Mouse (Mus musculus) stomach, embryonic 16.5 days (tissue): ENCODE results near the gene Fgf15. TPM values are rescaled to one million over a fixed set of nuclear protein-coding genes. Genes with fewer than 3 reads are reported as not detected.

Experiments used
- ATAC-seq: fragments of 200-750 bp; cut with Nextera tagmentation; 2 replicates; pipeline ENCODE4 v1.8.0; 2017; ENCODE audit warnings: moderate number of reproducible peaks, moderate TSS enrichment; ENCODE audit not compliant: insufficient read depth, low FRiP score
- H3K27ac ChIP-seq: fragments of 300-500 bp; sonication (generic); 2 replicates; pipeline ENCODE4 v1.5.1; 2014; ENCODE audit warnings: low read length
- H3K27me3 ChIP-seq: fragments of 300-500 bp; sonication (generic); 2 replicates; pipeline ENCODE4 v1.6.1; 2014; ENCODE audit warnings: low read length, control low read depth, mixed read lengths; ENCODE audit not compliant: control insufficient read depth, insufficient read depth
- H3K36me3 ChIP-seq: fragments of 300-500 bp; sonication (generic); 2 replicates; pipeline ENCODE4 v1.6.1; 2014; ENCODE audit warnings: low read length; ENCODE audit not compliant: control insufficient read depth, insufficient read depth
- H3K4me1 ChIP-seq: fragments of 300-500 bp; sonication (generic); 2 replicates; pipeline ENCODE4 v1.6.1; 2014; ENCODE audit warnings: low read length, control low read depth, mixed read lengths; ENCODE audit not compliant: control insufficient read depth, insufficient read depth
- H3K4me2 ChIP-seq: fragments of 300-500 bp; sonication (generic); 2 replicates; pipeline ENCODE4 v1.6.1; 2014; ENCODE audit warnings: low read depth, low read length, mixed read lengths
- H3K4me3 ChIP-seq: fragments of 300-500 bp; sonication (generic); replicated peaks from 2 replicates; pipeline ENCODE4 v1.5.1; 2014; ENCODE audit warnings: mild to moderate bottlenecking, low read length
- H3K9ac ChIP-seq: fragments of 300-500 bp; sonication (generic); 2 replicates; pipeline ENCODE4 v1.6.1; 2014; ENCODE audit warnings: low read length
- H3K9me3 ChIP-seq: fragments of 300-500 bp; sonication (generic); replicated peaks from 2 replicates; pipeline ENCODE4 v1.6.1; 2016; ENCODE audit warnings: low read length, control low read depth; ENCODE audit not compliant: control insufficient read depth
- WGBS: fragments of 180-500 bp; shearing (Covaris S2); extraction: QIAGEN DNeasy Blood & Tissue Kit; methylation state at CpG from one replicate; pipeline ENCODE4 v1.1.7; 2014; 5-methylcytosine and 5-hydroxymethylcytosine counted together
- polyA plus RNA-seq: library from polyadenylated mRNA; unstranded; fragments of >200 nt; fragmentation: Nextera tagmentation; extraction: Ambion mirVana; gene quantifications from 2 replicates; pipeline ENCODE4 v1.2.1, GENCODE M21; 2015

Gene Fgf15
- polyA plus RNA-seq, 1 experiment from 2014 or later = not detected

- Histone ChIP-seq H3K27ac (peak within 1 kb of the TSS; percentile 81), H3K9me3 (no peaks in the 10 kb centered on the region), H3K4me2 (peak within 1 kb of the TSS; percentile 98), H3K27me3 (no peaks in the 10 kb centered on the region), H3K36me3 (no peaks in the 10 kb centered on the region), H3K9ac (peak within 1 kb of the TSS; percentile 71), H3K4me3 (peak within 1 kb of the TSS; percentile 57), H3K4me1 (peaks cover 24% of the 10 kb centered on the region)
- under 1% methylated on average over 40 of the region's 45 CpGs for WGBS
- peak; percentile 70 for ATAC-seq
These were observed 43.1 kb downstream of the Fgf15 start, which contains the start of gene Ccnd1 for GRCm38 (mm10) chr7:144939344-144940002. TSS of gene Ccnd1 (minus strand) at chr7:144939925.

GRCm38 (mm10) chr7:144940003-144940571 is 43.8 kb downstream of the Fgf15 start:
- Histone ChIP-seq H3K27ac (peak overlapping the region; percentile 81), H3K4me3 (peak overlapping the region; percentile 57), H3K36me3 (no peaks in the 10 kb centered on the region), H3K9me3 (no peaks in the 10 kb centered on the region), H3K9ac (peak overlapping the region; percentile 71), H3K4me1 (peaks cover 24% of the 10 kb centered on the region), H3K4me2 (peak overlapping the region; percentile 98), H3K27me3 (no peaks in the 10 kb centered on the region)
- ATAC-seq = no peak
- WGBS = 2% methylated on average over 22 of the region's 22 CpGs

GRCm38 (mm10) chr7:144940585-144940984 is 44.3 kb downstream of the Fgf15 start:
- WGBS = 3% methylated on average over 11 of the region's 11 CpGs
- Histone ChIP-seq H3K27me3 (no peaks in the 10 kb centered on the region), H3K27ac (peak overlapping the region; percentile 81), H3K4me1 (peaks cover 24% of the 10 kb centered on the region), H3K4me2 (peak overlapping the region; percentile 98), H3K9me3 (no peaks in the 10 kb centered on the region), H3K9ac (peak overlapping the region; percentile 71; the same call in 1 of the 2 replicates), H3K4me3 (peak overlapping the region; percentile 57), H3K36me3 (no peaks in the 10 kb centered on the region)
- no peak for ATAC-seq

- Histone ChIP-seq H3K4me1 (peaks cover 24% of the 10 kb centered on the region), H3K27me3 (no peaks in the 10 kb centered on the region), H3K9ac (peak overlapping the region; percentile 79), H3K27ac (peak overlapping the region; percentile 88), H3K9me3 (no peaks in the 10 kb centered on the region), H3K4me3 (peak overlapping the region; percentile 62), H3K4me2 (peak overlapping the region; percentile 98), H3K36me3 (no peaks in the 10 kb centered on the region)
- under 1% methylated on average over 39 of the region's 39 CpGs for WGBS
- peak; percentile 79 for ATAC-seq
These were observed 45.0 kb downstream of the Fgf15 start for GRCm38 (mm10) chr7:144941242-144941831.

GRCm38 (mm10) chr7:144942071-144942743 is 45.9 kb downstream of the Fgf15 start:
- H3K9ac ChIP-seq = peak overlapping the region; percentile 65
- no peak for ATAC-seq
- H3K4me1 ChIP-seq = peaks cover 24% of the 10 kb centered on the region

GRCm38 (mm10) chr7:144942744-144943135 is 46.4 kb downstream of the Fgf15 start:
- H3K4me2 ChIP-seq = peak overlapping the region; percentile 98
- WGBS = 1% methylated on average over 20 of the region's 20 CpGs
- H3K27me3 ChIP-seq = no peaks in the 10 kb centered on the region
- no peaks in the 10 kb centered on the region for H3K9me3 ChIP-seq
- no peak for ATAC-seq
- peaks cover 24% of the 10 kb centered on the region for H3K4me1 ChIP-seq
- peak overlapping the region; percentile 62 for H3K4me3 ChIP-seq
- no peaks in the 10 kb centered on the region for H3K36me3 ChIP-seq
- H3K27ac ChIP-seq = no peak overlapping the region
- peak overlapping the region; percentile 65 for H3K9ac ChIP-seq

More at GRCm38 (mm10) chr7:144942071-144942743, 45.9 kb downstream of the Fgf15 start:
- H3K36me3 ChIP-seq = no peaks in the 10 kb centered on the region
- no peaks in the 10 kb centered on the region for H3K9me3 ChIP-seq
- H3K4me2 ChIP-seq = peak overlapping the region; percentile 98
- under 1% methylated on average over 35 of the region's 35 CpGs for WGBS
- peak overlapping the region; percentile 62 for H3K4me3 ChIP-seq
- no peaks in the 10 kb centered on the region for H3K27me3 ChIP-seq
- peak overlapping the region; percentile 72 for H3K27ac ChIP-seq

- Histone ChIP-seq H3K9me3 (no peaks in the 10 kb centered on the region), H3K27me3 (no peaks in the 10 kb centered on the region), H3K4me1 (peaks cover 24% of the 10 kb centered on the region), H3K9ac (peak overlapping the region; percentile 65), H3K4me3 (peak overlapping the region; percentile 62), H3K4me2 (peak overlapping the region; percentile 98), H3K27ac (no peak overlapping the region), H3K36me3 (no peaks in the 10 kb centered on the region)
- ATAC-seq = peak; percentile 22
- WGBS = under 1% methylated on average over 45 of the region's 45 CpGs
These were observed 46.9 kb downstream of the Fgf15 start for GRCm38 (mm10) chr7:144943254-144943653.
